Mouse (Mus musculus): ENCODE measurements around the gene Atoh8.

DNA sequence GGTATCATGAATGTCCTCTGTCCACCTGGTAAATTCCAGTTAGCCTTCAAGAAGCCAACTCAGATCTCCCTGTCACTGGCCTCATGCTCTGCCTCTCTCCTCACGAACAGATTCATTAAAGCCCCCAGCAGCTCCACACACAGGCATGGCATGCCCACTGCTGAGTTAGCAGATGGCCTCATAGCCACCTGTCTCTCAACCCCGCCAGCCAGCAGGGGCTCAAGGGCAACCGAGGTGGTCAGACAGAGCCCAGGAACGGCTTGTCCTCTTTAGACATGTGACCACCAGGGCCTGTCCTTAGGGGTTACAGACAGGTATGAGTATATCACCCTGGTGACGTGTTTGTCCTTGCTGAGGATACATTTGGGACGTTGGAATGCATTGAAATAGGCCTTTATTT is 19.9 kb upstream of the Atoh8 start:
- TF ChIP-seq POLR2A (IDR thresholded peaks at IDR 0.05; ENCODE audit: low read depth, low read length) (no peak), CTCF (IDR thresholded peaks at IDR 0.05; ENCODE audit: borderline replicate concordance, insufficient read depth, low read length) (no peak)

Data from embryonic fibroblast, embryonic 13.5 days (primary cell).